Mouse (Mus musculus) forebrain, postnatal 0 days (tissue): ENCODE results near the gene Fxyd3. TPM values are rescaled to one million over a fixed set of nuclear protein-coding genes. Genes with fewer than 3 reads are reported as not detected.

Experiments used
- ATAC-seq: fragments of 200-750 bp; cut with Nextera tagmentation; 2 replicates; pipeline ENCODE4 v1.8.0; 2017; ENCODE audit warnings: mild to moderate bottlenecking, moderate library complexity
- DNase-seq: peaks from one replicate; pipeline ENCODE4 v3.0.0-alpha.2; 2015
- H3K27ac ChIP-seq: fragments of 300-500 bp; sonication (generic); 2 replicates; pipeline ENCODE4 v1.5.1; 2014; ENCODE audit warnings: low read depth, mild to moderate bottlenecking, antibody characterized with exemption, low read length, moderate library complexity, mixed read lengths
- H3K27me3 ChIP-seq: fragments of 300-500 bp; sonication (generic); 2 replicates; pipeline ENCODE4 v1.6.1; 2014; ENCODE audit warnings: mild to moderate bottlenecking, low read length, mixed read lengths; ENCODE audit not compliant: insufficient read depth
- H3K36me3 ChIP-seq: fragments of 300-500 bp; sonication (generic); 2 replicates; pipeline ENCODE4 v1.6.1; 2014; ENCODE audit warnings: mild to moderate bottlenecking, moderate library complexity; ENCODE audit not compliant: insufficient read depth
- H3K4me1 ChIP-seq: fragments of 300-500 bp; sonication (generic); 2 replicates; pipeline ENCODE4 v1.6.1; 2014; ENCODE audit warnings: antibody characterized with exemption; ENCODE audit not compliant: insufficient read depth
- H3K4me2 ChIP-seq: fragments of 300-500 bp; sonication (generic); 2 replicates; pipeline ENCODE4 v1.6.1; 2014; ENCODE audit warnings: low read depth, mild to moderate bottlenecking, moderate library complexity
- H3K4me3 ChIP-seq: fragments of 300-500 bp; sonication (generic); 2 replicates; pipeline ENCODE4 v1.5.1; 2014; ENCODE audit warnings: low read depth, low read length, mixed read lengths
- H3K9ac ChIP-seq: fragments of 300-500 bp; sonication (generic); 2 replicates; pipeline ENCODE4 v1.6.1; 2014; ENCODE audit warnings: mild to moderate bottlenecking
- H3K9me3 ChIP-seq: fragments of 300-500 bp; sonication (generic); 2 replicates; pipeline ENCODE4 v1.6.1; 2016; ENCODE audit warnings: low read length
- CTCF ChIP-seq: sonication (generic); IDR thresholded peaks from 2 replicates; pipeline ENCODE4 v1.5.1; 2016; ENCODE audit warnings: antibody characterized with exemption, control low read depth, low read depth
- WGBS: fragments of 180-500 bp; shearing (Covaris S2); extraction: QIAGEN DNeasy Blood & Tissue Kit; methylation state at CpG from one replicate; pipeline ENCODE4 v1.1.7; 2014; 5-methylcytosine and 5-hydroxymethylcytosine counted together
- polyA plus RNA-seq: library from polyadenylated mRNA; unstranded; fragments of >200 nt; fragmentation: Nextera tagmentation; extraction: Ambion mirVana; gene quantifications from 2 replicates; pipeline ENCODE4 v1.2.1, GENCODE M21; 2015
- total RNA-seq: library from RNA; depleted of rRNA; stranded (reverse); fragments of >200 nt; gene quantifications from 2 replicates; pipeline ENCODE4 v1.2.3, GENCODE M21; 2014

Gene Fxyd3
- total and polyA plus RNA-seq, 2 experiments from 2014 or later: not detected

DNA sequence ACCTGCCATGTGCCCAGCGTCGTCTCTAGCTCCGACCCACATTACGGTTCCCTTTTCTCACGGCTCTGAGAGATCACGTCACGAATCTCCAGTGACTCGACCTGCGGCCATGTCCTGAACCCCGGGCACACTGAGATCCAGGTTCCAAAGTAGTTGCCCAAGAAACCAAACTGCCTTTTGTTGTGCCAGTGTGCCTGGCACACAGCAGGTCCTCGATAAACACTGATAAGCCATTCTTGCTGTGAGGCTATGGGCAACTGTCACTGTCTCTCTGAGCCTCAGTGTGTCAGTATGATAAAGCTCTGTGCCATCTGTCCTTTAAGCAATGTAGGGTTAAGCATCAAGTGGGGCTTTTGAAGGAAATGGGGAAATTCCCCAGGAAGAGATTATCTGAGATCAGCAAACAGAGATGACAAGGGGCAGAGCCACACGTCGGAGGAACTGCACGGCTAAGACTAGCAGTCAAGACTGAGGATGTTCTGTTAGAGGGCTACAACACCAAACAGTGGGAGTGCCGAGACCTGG is 34.4 kb upstream of the Fxyd3 start:
- H3K4me2 ChIP-seq: no peak overlapping the region
- WGBS: 83% methylated on average over 15 of the region's 15 CpGs
- no peak for ATAC-seq

DNA sequence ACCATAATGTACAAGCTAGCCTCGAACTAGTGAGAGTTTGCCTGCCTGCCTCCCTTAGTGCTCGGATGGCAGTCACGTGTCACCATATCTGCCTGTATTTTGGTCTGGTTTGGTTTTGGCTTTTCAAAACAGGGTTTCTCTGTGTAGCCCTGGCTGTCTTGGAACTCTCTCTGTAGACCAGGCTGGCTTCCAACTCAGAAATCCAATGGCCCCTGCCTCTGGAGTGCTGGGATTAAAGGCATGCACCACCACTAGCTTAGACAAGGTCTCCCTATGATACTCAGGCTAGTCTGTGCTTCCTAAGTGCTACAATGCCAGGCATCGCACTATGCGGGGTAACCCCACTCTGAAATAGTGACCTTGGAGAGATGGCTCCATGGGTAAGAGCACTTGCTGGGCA is 33.3 kb upstream of the Fxyd3 start:
- no peak for TF ChIP-seq CTCF
- Histone ChIP-seq H3K9ac (no peak overlapping the region), H3K27ac (no peak overlapping the region), H3K27me3 (no peaks in the 10 kb centered on the region), H3K4me1 (no peaks in the 10 kb centered on the region), H3K9me3 (no peaks in the 10 kb centered on the region), H3K36me3 (no peaks in the 10 kb centered on the region), H3K4me2 (no peak overlapping the region), H3K4me3 (no peak overlapping the region)
- WGBS: 85% methylated on average over 5 of the region's 5 CpGs
- no peak for DNase-seq
- no peak for ATAC-seq

More for the DNA sequence above, 34.4 kb upstream of the Fxyd3 start:
- no peak overlapping the region for H3K9ac ChIP-seq
- no peak overlapping the region for H3K27ac ChIP-seq
- H3K4me1 ChIP-seq: no peaks in the 10 kb centered on the region
- H3K4me3 ChIP-seq: no peak overlapping the region
- no peak for TF ChIP-seq CTCF
- no peaks in the 10 kb centered on the region for H3K36me3 ChIP-seq
- no peaks in the 10 kb centered on the region for H3K9me3 ChIP-seq
- DNase-seq: no peak
- H3K27me3 ChIP-seq: no peaks in the 10 kb centered on the region

DNA sequence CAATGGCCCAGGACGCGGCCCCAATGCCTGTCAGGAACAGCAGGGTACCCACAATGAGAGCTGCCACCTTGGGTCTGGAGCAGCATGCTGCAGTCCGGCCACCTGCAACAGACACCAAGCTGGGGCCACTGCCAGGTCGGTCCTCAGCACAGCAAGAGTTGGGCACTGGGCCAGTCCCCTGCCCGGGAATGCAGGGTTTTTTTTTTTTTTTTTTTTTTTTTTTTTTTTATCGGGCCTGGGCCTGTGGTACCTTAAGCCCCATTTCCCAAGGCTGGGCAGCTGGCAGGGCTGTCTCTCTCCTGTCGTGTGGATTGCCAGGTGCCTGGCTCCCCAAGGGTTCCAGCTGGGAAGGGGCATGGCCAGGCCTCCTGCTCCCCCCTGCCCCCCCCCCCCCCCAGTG is 32.6 kb upstream of the Fxyd3 start:
- WGBS: 29% methylated on average over 7 of the region's 7 CpGs
- no peaks in the 10 kb centered on the region for H3K27me3 ChIP-seq
- no peak overlapping the region for H3K9ac ChIP-seq
- no peak overlapping the region for H3K27ac ChIP-seq
- no peak overlapping the region for H3K4me2 ChIP-seq
- no peak overlapping the region for H3K4me3 ChIP-seq
- ATAC-seq (no peak), DNase-seq (no peak)
- no peaks in the 10 kb centered on the region for H3K36me3 ChIP-seq
- no peaks in the 10 kb centered on the region for H3K9me3 ChIP-seq
- TF ChIP-seq CTCF: no peak
- no peaks in the 10 kb centered on the region for H3K4me1 ChIP-seq

DNA sequence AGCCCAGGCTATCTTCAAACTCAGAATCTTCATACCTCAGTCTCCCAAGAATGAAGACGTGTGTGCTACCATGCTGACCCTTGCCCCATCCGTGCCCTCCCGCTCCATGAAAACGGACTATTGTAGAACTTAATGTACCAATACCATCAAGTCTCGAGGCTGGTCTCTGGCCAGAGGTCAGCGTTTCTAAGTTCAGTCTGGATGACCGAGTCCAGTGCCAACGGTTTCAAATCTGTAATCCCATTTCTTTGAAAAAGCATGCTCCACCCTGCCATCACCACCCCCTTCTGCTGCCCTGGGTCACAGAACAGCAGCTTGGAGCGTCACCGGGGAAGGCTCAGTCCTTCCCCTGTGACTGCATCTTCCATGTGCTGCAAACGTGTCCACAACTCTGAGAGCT is 31.3 kb upstream of the Fxyd3 start:
- TF ChIP-seq CTCF: no peak
- Histone ChIP-seq H3K36me3 (no peaks in the 10 kb centered on the region), H3K27ac (no peak overlapping the region), H3K4me2 (no peak overlapping the region), H3K9ac (no peak overlapping the region), H3K27me3 (no peaks in the 10 kb centered on the region), H3K4me1 (no peaks in the 10 kb centered on the region), H3K9me3 (no peaks in the 10 kb centered on the region), H3K4me3 (no peak overlapping the region)
- DNase-seq: no peak
- ATAC-seq: no peak
- 89% methylated on average over 11 of the region's 11 CpGs for WGBS

DNA sequence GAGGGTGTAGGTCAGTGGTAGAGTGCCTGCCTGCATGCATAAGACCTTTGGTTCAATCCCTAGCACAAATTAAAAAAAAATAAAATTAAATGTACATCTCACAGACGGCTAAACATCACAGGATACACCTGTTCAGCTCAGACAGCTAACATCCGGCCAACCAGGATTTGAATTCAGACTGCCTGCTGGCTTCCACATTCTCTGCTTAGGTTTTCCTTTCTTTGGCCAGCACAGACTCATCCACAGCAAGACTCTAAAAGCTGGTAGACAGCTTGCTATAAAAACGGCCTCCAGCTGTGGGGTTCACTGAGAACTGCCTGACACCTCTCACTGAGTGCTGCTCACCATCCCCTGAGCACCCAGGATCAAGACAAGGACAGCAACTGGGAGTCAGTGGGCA is 29.7 kb upstream of the Fxyd3 start:
- no peak overlapping the region for H3K9ac ChIP-seq
- 67% methylated on average over 3 of the region's 3 CpGs for WGBS
- H3K36me3 ChIP-seq: no peaks in the 10 kb centered on the region
- no peak for ATAC-seq
- H3K4me1 ChIP-seq: no peaks in the 10 kb centered on the region
- H3K27me3 ChIP-seq: no peaks in the 10 kb centered on the region
- no peak overlapping the region for H3K4me2 ChIP-seq
- H3K4me3 ChIP-seq: no peak overlapping the region
- no peak overlapping the region for H3K27ac ChIP-seq
- no peaks in the 10 kb centered on the region for H3K9me3 ChIP-seq
- no peak for TF ChIP-seq CTCF
- no peak for DNase-seq

DNA sequence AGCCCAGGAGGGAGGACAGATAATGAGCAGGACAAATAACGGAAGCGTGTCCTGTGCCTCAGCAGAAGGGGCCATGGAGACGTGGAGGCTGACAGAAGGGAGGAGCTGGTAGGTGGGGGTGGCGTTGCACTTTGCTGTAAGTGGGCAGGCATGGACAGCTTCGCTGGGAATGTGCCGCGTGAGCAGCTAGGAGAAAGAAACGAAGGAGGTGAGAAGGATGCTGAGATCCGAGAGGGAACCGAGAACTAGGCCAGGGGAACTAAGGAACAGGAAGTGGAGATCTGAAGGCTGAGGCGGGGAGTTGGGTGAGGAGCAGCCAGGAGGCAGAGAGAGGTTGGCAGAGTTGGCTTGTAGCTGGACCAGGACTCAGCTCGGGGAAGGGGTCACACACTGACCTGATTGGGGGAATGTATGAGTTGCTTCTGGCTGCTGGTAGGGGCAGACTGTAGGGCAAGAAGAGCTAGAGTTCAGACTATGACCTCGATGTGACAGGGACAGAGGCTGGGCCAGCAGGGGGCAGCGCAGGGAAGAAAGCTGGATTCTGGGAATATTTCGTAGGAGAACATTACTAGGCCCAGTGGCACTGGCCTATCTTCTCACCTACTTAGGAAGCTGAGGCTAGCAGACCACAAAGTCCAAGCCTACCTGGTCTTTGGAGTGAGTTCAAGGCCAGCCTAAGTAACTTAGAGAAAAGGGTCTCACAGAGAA is 28.7 kb upstream of the Fxyd3 start:
- no peak overlapping the region for H3K4me3 ChIP-seq
- 70% methylated on average over 15 of the region's 15 CpGs for WGBS
- H3K4me1 ChIP-seq: no peaks in the 10 kb centered on the region
- H3K27ac ChIP-seq: no peak overlapping the region
- DNase-seq (no peak), ATAC-seq (no peak)
- TF ChIP-seq CTCF: peak; percentile 52
- H3K36me3 ChIP-seq: no peaks in the 10 kb centered on the region
- H3K27me3 ChIP-seq: no peaks in the 10 kb centered on the region
- H3K9me3 ChIP-seq: no peaks in the 10 kb centered on the region
- H3K4me2 ChIP-seq: no peak overlapping the region
- H3K9ac ChIP-seq: no peak overlapping the region

DNA sequence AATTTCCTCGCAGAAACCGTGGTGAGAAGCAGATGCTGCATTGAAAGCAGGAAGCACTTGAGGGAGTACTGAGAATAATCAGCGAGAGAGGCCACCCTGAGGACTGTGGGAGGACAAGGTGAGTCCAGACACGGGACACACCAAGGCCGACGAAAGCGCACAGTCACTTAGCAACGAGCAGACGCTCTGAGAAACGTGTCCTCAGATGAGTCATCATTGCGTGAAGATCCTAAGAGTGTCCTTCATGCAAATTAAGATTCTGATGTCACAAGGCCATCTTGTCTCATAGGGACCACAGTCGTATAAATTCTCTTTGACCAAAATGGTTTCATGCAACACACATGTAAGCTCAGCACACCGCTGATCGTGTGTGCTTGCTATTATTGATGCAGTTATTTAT is 24.3 kb upstream of the Fxyd3 start:
- ATAC-seq (no peak), DNase-seq (no peak)
- 85% methylated on average over 14 of the region's 14 CpGs for WGBS

More for the DNA sequence above, 24.3 kb upstream of the Fxyd3 start:
- no peak for TF ChIP-seq CTCF
- H3K36me3 ChIP-seq: no peaks in the 10 kb centered on the region
- no peaks in the 10 kb centered on the region for H3K4me1 ChIP-seq
- no peaks in the 10 kb centered on the region for H3K27me3 ChIP-seq
- H3K27ac ChIP-seq: no peak overlapping the region
- no peak overlapping the region for H3K9ac ChIP-seq
- no peak overlapping the region for H3K4me3 ChIP-seq
- no peak overlapping the region for H3K4me2 ChIP-seq
- H3K9me3 ChIP-seq: no peaks in the 10 kb centered on the region
